Mouse (Mus musculus): ENCODE results near the gene Nckap5l.

Gene Nckap5l

DNA sequence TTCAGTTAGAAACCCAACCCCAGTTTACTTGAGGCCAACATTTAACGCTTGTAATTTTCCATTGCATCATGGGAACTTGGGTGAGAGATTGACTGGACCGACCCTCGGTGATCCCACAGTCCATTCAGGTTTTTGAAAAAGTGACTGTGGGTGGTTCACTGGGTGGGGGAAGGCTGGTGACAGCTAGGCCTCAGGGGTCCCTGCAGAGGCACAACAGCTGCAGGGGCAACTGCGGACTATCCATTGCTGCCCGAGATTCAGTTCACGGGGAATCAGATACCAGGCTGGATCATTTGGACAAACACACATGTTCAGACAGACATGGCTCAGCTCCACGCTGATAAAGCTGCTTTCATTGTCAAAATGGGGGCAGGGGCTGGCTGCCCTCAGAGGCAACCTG lies 26.0 kb downstream of the Nckap5l start:
- DNase-seq (ENCODE audit: low spot score in 2 of 2): no peak

DNA sequence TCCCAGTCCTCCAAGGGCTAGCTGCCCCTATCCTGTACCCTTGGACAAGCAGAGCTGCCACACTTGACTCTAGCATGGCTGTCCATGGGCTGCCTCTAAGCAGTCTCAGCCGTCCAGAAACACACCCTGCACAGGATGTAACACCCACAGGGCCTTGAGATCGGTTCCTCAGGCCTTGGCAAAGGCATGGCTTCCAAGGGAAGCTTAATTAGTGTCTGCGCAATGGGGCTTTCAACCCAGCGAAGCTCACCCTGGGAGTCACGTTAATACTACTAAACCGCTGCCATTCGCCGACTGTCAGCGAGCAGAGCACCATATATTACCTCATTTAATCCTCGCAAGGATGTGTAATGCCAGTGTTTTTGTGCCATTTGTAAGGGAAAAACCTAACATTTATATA lies 26.5 kb downstream of the Nckap5l start:
- no peak for DNase-seq (ENCODE audit: low spot score in 2 of 2)

DNA sequence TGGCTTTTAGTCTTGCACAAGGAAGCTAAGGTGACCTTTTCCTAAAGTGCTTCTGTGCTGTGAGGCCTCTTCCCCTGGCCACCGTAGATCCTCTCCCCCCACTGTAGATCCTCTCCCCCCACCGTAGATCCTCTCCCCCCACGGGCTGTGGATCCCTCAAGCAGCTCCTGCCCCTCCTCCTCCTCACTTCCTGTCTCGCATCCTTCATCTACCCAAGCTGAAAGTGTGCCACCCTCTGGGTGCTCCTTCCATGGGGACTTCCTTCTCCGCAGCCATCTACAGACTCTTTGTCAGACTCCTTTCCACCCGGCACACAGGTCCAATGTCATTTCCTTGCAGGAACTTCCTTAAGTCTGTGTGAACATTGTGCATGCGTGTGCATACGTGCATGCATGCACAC lies 27.2 kb downstream of the Nckap5l start:
- no peak for DNase-seq (ENCODE audit: low spot score in 2 of 2)

DNA sequence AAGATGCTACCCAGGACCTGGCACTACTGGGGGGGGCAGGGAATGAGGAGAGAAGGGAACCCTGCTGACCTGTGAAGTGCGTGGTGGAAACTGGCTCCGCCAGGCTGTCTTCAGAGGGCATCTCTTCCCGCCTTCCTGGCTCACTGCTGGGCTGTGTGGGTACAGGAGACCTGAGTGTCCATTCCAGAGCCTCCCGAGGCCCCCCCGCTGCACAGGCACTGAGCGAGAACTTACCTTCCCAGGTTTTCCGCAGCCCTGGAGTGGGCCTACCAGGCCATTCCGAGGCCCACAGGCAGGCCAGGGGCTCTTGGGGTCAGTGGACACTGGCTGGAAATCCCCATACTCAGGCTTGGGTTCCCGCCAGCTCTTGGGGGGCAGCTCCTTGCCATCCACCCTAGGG lies 33.7 kb downstream of the Nckap5l start:
- no peak for DNase-seq (ENCODE audit: low spot score in 2 of 2)

DNA sequence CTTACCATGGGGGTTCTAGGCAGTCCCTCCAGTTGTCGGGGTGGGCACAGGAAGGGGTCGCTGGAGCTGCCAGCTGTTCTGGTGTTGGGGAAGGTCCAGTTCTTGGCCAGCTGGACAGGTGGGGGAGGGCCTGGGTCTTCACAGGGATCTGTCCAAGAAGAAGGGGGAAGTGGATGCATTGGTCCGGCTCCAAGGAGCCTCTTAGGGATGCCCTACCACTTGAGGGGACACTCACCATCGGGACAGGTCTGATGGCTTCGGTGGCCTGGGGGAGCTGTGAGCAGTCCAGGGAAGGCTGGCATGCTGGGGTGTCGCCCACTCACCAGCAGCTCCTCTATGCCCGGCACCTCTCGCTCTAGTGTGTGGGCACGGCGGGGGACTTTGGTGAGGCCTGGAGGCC lies 34.4 kb downstream of the Nckap5l start:
- no peak for DNase-seq (ENCODE audit: low spot score in 2 of 2)

DNA sequence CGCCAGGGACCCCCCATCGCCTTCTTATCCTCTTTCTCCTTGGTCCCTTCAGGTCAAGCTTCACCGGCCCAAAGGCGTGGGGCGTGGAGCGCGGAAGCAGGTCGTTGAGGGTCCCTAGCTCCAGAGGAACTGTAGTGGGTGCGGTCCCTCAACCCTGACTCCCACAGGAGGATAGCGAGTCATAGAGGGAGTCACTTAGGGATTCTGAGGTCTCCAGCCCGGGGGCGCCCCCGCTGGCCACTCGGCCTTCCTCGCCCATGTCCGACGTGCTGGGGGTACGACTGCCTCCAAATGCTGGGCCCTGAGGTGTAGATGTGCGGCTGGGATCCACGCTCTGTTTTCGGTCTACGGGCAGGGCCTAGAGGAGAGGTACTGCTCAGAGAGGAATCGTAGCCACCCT lies 35.0 kb downstream of the Nckap5l start:
- no peak for DNase-seq (ENCODE audit: low spot score in 2 of 2)

DNA sequence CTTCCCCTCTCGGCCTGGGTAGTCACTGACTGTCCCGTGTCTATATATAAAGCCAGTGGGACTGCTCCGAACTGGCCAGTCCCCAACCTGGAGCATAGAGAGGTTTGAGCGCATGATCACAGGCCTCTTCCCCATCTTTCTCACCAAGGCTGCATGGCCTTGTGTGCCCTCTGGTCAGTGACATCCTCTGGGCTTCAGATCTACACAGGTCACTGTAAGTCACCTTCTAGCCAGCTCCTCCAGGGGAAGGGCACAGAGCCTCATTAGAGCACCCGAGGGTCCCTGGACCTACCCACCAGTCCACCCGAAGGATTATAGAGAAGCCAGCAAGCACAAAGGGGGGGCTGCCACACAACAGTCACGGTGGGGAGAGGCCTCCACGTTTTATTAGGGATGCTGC lies 35.9 kb downstream of the Nckap5l start:
- DNase-seq (ENCODE audit: low spot score in 2 of 2): no peak

DNA sequence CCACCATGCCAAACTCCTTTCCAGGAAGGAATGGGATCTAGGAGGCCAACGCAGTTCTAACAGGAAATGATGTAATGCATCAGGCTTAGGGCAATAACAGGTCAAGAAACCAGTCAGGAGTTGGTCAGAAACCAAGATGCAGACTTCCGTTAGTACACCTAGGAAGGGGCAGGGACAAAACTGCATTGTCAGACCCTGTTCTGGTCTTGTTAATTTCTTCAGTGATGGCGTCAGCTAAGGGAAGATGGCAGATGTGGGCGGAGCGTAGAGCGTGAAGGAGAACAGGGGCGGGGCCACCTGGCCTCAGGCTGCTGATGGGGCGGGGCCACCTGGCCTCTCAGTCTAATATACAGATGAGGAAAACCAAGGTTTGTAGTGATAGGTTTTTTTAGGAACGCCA lies 36.4 kb downstream of the Nckap5l start:
- DNase-seq (ENCODE audit: low spot score in 2 of 2): no peak

DNA sequence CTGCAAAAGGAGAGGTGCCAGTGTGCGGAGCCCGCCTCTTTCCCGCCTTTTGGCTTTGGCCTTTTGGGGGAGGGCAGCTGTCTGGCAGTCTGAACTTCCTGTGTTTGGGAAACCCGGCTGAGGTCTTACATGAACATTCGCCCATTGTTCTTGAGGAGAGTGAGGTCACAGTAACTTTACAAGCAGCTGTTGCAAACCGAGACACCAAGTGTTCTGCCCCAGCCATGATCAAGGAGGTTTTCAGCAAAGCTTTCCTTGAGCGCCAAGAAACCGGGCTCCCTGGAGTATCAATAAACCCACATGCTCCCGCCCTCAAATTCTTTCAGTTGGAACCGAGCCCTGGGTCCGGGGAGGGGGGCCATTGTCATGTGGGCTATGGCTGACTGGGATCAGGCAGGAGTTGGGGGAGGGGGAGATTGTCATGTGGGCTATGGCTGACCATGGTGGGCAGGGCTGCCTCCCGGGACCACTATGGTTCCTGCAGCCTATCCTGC lies 37.0 kb downstream of the Nckap5l start:
- peak; percentile 80 to 85 for DNase-seq (ENCODE audit: low spot score in 2 of 2)

DNA sequence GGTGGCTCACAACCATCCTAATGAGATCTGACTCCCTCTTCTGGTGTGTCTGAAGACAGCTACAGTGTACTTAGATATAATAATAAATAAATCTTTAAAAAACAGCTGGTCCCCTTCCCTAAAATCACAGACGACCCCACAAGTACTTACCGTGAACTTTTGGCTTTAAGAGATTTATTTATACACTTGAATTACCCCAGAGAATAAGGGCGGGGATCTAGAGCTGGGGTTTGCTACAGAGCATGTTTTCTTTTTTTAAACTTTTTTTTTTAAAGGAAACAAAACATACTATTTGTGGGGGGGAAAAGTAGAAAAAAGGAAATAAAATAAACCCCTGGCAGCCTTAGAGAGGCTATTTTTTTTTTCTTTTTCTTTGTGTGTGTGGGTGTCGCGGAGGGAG lies 37.4 kb downstream of the Nckap5l start:
- DNase-seq (ENCODE audit: low spot score in 2 of 2): no peak

DNA sequence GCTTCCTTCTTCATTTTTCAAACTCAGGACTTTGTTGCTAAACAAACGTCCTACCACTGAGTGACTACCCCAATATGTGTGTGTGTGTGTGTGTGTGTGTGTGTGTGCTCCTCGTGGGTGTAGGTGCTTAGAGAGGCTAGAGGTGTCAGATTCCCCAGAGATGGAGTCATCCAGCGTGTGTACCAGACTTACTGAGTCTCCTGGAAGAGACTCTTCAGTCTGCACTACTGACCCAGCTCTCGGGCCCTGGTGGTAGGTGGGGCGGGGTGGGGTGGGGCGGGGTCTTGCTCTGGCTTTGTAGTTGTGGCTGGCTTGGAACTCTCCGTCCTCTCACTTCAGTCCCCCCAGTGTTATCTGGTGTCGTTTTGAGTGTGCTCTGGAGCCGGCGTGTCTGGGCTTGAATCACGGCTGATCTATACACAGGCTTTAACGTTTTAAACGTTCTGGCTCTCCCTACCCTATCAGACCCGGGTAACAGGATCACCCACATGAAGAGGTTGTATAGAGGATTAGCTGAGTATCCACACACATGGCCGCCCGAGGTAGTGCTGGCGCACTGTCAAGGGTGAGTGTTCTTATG lies 39.8 kb downstream of the Nckap5l start:
- DNase-seq (ENCODE audit: low spot score in 2 of 2): no peak

DNA sequence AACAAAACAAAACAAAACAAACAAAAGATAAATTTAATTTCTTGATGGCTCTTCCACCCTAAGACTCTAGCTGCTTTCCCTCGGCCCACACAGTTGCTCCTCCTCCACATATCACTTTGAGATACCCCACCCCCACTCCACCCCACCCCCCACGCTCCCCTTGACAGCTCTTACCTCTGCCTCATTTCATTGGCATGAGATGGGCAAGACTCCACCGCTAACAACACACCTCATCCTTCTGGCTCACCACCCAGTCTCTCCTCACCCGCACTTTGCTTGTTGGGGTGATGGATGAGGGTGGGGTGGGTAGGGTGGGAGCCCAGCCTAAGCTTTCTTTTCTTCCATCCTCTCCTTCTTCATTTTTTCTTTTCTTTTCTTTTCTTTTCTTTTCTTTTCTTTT lies 40.6 kb downstream of the Nckap5l start:
- no peak for DNase-seq (ENCODE audit: low spot score in 2 of 2)

DNA sequence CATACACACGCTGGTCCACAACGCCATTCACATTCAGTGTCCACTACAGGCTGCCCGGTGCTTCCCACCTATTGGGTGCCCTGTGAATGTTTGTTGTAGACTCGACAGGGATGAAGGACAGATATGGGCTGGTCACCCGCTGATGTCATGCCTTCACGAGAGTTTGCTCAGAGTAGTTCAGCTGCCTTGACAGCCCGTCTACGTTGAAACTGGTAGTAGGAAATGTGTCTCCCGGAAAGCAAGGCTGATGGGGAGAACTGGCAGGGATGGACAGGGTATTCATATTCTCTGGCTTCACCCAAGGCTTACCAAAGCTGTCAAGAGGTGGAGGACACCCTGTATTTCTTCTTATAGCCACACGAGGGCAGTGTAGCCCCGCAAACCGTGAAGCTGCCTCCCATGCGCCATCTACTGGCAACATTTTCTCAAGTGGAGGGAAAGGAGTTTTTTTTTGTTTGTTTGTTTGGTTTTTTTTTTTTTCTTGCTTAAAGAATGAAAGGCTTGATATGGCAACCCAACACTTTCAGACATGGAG lies 41.1 kb downstream of the Nckap5l start:
- peak in 1 of 2 experiments; percentile 81 for DNase-seq (ENCODE audit: low spot score in 2 of 2)

DNA sequence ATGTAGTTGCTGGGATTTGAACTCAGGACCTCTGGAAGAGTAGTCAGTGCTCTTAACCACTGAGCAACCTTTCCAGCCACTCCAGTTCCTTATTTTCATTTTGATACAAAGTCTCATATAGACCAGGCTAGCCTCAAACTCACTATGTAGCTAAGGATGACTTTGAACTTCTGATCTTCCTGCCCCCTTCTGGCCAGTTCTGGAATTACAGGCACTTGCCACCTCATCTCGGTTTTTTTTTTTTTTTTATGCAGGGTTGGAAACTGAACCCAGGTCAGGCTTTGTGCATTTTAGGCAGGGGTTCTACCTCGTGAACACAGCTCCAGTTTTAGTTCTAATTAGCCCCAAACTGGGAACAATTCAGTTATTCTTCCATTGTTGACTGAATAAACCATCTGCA lies 41.8 kb downstream of the Nckap5l start:
- no peak for DNase-seq (ENCODE audit: low spot score in 2 of 2)

DNA sequence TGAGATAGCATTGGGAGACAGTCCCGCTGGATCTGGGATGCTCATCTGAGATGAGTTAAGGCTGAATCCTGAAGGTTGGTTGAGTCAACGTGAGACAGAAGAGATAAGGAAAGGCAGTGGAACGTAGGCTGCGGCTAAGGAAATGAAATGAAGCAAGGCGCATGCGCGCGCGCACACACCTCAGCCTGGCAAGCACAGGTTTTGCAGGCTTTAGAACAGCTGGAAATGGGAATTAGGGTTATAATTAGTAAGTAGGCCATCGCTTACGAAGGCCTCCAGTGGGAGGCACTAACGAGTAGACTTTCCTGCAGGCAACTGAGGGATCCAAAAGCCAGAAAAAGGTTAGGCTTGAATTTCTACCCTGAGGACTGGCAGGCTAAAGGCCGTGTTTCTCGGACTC lies 45.8 kb downstream of the Nckap5l start:
- no peak for DNase-seq (ENCODE audit: low spot score in 2 of 2)

DNA sequence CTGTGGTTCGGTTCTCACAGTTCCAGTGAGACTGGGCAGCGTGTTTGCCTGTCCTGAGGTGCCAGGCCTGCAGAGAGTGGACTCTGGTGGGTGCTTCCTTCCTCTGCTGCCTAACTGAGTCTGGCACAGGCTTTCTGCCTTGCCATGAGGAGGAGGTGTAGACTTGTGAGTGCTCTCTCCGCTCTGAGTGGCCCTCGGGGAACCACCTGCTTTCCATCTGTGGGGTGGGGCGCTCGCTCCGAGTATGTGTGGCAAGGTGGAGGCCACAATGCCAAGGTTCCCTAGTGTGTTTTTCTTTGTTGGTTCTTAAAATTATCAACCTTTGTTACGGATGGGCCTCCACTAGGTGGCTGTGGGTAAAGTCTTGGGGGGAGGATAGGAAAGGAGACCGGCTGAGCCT lies 48.7 kb downstream of the Nckap5l start:
- no peak for DNase-seq (ENCODE audit: low spot score in 2 of 2)

DNA sequence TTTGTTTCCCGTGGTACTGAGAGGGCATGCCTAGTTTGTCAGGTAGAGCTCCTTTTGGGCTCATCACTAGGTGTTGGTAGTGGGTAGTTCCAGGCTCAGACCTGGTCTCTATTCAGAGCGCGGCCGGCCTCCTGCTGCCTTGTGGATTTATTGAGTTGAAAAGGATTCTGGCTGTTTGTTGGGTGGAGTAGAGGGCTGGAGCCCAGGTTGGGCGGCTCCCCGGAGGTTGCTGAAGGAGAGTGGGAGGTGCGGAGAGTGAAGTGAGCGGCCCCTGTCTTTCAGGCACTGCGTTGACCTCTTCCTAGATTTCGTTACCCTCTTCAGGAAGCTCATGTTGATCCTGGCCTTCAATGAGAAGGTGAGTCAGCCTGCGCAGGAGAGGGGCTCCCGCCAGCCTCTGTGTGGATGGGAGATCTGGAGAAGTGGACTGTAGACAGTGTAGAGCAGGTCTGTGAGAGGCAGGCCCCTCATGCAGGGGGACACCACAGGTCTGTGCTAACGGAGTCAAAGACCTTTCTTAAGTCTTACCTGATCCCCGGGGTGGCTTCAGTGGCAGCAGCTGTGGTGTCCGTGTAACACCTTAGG lies 50.5 kb downstream of the Nckap5l start:
- DNase-seq (ENCODE audit: low spot score in 2 of 2): no peak

DNA sequence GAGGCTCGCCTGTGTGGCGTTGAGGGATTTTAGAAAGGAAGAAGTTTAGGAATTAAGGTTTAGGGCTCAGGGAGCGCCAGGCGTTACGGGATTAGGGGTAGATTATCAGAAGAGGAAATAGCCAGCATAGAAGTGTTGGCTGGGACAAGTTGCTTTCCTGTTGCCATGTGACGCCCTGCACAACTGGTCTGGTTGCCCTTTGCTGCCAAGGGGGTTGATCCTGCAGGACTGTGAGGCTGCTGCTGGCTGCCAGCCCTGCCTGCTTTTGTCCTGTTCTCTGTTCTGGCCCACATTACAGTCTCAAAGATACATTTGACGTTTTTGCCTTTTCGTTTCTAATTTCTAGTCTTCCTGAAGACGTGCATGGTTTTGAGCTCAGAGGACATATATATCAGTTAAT lies 52.4 kb downstream of the Nckap5l start:
- DNase-seq (ENCODE audit: low spot score in 2 of 2): no peak

DNA sequence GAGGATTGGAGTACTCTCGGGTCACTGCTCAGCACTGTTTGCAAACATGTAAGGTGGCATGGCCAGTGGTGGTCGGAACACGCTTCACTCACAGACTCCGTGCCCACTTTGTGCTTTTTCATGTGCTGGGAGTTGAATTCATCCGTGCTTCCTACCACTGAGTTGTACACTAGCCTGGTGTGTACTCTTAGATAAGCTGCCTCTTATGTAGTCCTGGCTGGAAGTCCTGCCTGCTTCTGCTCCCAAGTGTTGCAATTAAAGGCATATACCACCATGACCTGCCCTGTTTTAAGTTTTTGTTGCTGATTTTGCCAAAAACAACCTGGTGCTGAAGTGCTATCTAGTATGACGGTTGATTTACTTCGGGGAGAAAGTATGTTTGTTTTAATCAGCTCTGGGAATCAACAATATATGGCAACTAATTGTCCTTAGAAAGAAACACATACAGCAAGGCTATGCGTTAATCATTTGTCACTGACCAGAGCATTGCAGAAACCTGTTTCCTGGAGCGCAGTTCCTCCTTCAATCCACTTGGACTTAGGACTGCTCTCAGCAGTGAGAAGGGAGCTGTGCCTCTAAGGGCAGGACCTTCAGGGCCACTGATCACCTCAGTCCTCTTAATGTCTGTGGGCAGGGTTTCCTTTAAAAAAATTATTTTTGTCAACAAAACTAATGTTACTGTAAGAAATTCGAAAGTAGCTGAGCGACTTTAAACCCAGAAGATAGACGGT lies 54.2 kb downstream of the Nckap5l start:
- no peak for DNase-seq (ENCODE audit: low spot score in 2 of 2)

DNA sequence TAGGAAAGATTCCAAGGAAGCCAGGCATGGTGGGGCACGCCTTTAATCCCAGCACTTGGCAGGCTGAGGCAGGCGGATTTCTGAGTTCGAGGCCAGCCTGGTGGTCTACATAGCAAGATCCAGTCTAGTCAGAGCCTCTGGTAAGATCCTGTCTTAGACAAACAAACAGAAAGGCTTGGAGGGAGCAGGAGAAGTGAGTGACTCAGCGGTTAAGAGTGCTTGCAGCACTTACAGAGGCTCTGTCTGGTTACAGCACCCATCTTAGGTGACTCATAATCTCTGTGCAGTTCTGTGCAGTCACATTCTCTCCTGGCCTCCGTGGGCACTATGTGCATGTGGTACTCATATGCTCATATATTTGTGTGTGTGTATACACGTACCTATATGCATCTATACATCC lies 56.9 kb downstream of the Nckap5l start:
- DNase-seq (ENCODE audit: low spot score in 2 of 2): no peak

DNA sequence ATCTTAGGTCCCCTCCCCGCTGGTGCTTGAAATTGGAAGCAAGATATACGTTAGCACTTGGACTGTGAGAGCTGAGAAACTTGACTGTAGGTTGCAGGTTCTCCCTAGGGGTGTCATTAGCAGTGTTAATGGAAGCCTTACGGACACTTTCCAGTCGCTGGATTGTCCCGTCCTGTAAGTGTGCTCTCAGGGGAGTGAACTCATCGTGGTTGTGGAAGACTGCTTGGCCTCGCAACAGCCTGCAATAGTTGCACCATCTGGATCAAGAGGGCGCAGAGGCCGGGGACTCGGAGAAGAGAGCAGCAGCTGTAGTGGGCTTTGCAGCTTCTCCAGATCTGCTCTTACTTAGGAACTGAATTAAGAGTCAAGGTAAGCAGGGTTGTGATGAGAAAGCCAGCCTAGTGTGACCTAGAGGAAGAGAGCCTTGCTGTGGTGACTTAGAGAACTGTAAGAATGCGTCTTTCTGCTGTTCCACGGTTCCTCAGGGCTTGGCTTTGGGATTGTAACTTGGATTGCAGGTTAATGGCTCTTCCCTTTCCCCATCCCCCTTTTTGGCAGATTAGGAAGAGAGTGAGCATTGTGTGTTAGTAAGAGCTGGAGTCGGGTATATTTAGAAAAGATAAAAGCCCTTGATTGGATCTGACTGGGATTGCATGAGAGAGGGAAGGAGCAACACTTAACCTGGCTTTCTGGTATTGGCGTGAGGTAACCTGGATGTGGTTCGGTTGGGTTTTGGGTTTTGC lies 57.9 kb downstream of the Nckap5l start:
- no peak for DNase-seq (ENCODE audit: low spot score in 2 of 2)

DNA sequence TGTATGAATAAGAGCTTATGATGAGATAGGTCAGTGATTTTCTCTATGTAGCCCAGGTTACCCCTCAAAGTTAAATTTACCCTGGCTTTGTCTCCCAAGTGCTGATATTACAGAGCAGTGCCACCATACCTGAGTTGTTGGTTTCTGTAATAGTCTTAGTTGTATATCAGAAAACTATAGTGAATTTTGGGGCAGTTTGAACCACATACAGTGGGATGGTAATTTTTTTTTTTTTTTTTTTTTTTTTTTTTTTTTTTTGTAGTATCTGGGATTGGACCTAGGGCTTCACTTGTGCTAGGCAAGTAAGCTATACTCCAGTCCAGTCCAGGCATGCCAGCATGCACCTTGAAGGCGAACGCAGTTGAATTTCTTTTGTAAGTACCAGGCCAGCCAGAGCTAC lies 59.9 kb downstream of the Nckap5l start:
- DNase-seq (ENCODE audit: low spot score in 2 of 2): no peak
